Mouse (Mus musculus): ENCODE measurements around the gene Ulk1.
"Not testable (repeated sequence)": the region's sequence is repeated elsewhere in the genome, so short reads cannot be mapped to it uniquely, and the experiment has no call there.

The Ulk1 gene

DNA sequence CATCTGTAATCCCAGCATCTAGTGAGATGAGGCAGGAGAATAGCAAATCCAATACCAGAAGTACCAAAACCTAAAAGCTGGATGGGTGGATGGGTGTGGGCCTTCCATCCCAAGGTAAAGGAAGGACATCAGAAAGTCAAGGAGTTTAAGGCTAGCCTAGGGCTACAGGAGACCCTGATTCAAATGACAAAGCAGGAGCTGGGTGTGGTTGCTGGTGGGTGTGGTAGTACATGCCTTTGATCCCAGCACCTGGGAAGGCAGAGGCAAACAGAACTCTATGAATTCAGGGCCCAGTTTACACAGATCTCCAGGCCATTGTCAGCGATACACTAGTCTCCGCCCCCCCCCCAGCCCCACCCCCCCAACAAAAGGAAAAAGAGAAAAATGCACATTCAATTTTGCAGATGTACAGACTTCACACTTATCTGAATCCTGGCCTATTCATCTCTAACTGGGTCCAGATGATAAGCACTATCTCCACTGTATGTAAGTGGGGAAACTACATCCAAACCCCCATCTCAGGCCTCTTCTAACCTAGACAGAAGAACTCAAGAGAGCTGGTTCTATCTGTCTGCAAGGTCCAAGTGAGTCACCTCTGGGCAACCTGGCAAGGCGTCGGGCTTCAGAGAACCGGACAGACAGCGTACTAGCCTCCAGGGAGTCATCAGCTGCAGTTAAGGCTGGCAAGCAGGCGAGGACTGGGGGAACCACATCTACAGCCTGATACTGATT lies 5.7 kb downstream of the Ulk1 start:
- no peak for DNase-seq

GRCm38 (mm10) chr5:110802809-110803208 lies 7.1 kb downstream of the Ulk1 start:
- no peak for DNase-seq

GRCm38 (mm10) chr5:110802186-110802585 lies 7.7 kb downstream of the Ulk1 start:
- peak; percentile 85 to 88 for DNase-seq

GRCm38 (mm10) chr5:110801036-110801624 lies 8.8 kb downstream of the Ulk1 start:
- DNase-seq: no peak

DNA sequence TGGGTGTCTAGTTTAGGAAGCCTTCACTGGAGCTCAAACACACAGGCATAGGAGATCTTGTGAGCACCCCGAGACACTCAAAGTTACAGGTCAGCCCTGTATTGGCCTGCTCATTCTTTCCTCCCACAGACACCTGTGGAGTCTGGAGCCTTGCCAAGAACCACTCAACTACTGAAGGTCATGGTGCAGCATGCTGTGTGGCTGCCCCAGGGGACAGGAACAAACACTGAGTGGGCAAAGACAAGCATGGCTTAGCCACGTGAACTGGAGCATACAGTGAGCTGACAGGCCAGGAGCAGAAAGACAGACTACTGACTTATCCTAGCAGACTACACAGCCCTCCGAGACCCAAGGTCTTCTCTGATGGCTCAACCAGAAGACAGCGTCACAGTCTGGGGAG lies 12.2 kb downstream of the Ulk1 start:
- DNase-seq: peak in 1 of 2 experiments; percentile 68

DNA sequence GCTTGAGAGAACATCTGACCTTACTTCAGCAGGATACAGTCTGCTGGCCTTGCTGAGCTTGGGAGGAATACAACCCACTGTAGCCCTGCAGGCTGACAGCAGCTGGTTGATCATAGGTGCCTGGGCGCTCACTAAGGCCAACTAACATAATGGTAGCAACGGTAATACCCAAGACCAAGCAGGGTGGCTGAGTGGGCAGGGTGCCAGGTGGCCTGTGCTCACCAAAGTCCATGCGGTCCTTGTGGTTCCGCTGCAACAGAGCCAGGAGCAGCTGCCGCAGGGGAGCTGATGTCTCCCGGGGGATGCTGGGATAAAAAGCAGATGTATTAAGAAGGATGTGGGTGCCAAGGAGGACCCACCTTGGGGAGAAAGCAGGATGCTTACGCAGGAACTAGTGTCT lies 15.5 kb downstream of the Ulk1 start:
- DNase-seq: peak in 1 of 2 experiments; percentile 48

DNA sequence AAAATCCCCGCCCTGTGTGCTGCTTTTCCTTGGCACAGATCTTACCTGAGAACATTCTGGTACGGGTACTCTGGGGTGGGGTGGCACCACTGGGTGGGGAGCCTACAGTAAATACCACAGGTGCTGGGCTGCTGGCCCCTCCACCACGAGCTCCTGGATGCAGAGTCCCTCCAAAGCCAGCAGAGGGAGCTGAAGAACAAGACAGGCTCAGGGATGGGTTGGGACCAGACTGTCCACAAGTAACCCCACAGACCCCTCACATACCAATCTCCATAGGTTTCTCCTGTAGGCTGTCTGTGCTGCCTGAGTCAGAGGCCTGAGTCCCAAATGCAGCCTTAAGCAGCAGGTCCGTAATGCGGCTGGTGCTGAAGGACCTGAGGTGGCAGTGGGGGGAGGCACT lies 21.2 kb downstream of the Ulk1 start:
- DNase-seq: peak; percentile 73 to 75

DNA sequence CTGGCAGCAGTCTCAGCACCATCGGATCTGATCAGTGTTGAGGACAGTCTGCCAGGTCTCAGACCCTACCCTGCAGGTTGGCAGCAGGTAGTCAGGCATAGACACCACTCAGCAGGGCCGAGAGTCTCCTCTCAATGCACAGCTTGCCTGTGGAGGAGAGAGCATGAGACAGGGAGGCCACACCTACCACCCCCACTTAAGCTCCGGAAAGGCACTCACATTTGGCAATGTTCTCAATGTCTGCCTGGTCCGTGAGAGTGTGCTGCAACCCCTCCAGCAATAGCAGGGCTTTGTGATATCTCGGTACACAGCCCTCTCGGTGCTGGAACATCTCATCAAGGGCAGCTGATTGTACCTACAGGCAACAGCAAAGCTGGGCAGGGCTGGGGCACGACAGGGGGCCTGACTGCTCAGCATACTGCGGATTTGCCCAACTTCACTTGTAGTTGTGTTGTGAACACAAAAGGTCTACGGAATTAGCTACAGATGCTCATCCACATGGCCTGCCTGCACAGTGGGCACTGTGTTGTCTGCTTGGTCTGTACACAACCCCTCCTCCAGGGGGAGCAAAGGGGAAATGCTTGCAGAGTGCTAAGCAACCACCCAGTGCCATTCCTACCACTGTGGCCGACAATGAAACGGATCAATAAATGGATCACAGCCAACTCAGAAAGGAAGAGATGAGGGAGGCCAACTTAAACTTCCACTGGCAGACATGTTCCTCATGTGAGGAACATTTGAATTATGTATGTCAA lies 23.6 kb downstream of the Ulk1 start:
- DNase-seq: peak; percentile 52 to 60

DNA sequence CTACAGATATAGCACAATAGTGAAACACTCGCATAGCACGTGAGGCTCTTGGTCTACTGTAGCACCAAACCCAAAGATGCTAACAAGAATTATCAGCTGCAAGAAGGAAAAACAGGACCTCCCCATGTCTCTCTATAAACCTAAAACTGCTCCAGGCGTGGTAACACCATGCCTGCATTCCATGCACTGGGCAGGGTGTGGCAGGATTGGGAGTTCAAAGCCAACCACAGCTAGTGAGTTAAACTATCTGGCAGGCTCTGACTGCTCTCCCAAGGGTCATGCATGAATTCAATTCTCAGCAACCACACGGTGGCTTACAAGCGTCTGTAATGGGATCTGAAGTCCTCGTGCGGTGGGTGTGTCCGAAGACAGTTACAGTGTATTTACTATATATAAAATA lies 26.7 kb downstream of the Ulk1 start:
- peak in 1 of 2 experiments; percentile 2 for DNase-seq

DNA sequence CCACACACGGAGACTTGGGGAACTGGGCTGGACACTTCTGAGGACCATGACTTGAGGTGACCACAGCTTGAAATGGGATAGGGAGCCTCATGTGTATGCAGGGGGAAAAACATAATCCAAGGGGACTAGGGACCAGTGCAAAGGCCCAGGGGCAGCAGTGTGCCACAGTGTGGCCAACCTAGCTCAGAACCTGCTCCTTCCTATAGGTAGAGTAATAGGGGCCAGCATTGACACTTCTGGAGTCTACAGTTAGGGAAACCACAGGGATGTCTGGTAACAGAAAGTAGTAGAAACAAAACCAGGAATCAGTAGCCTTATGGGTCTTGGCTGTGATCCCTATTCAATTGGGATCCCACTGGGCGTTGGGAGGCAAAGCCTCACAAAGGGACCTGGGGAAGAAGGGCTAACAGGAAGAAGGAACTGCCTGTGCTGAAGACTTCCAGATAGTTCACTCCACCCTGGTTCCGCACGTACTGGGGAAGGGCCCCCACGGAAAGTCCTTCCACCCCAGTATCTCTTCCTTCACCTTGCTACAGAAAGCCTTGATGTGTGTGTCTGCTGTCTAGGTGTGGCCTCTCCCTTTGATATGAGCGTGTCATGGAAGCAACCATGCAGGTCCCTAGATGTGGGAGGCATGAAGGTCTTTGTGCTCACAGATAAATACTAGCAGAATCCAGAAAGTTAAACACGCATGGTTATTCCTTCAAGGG lies 28.2 kb downstream of the Ulk1 start:
- DNase-seq: no peak

DNA sequence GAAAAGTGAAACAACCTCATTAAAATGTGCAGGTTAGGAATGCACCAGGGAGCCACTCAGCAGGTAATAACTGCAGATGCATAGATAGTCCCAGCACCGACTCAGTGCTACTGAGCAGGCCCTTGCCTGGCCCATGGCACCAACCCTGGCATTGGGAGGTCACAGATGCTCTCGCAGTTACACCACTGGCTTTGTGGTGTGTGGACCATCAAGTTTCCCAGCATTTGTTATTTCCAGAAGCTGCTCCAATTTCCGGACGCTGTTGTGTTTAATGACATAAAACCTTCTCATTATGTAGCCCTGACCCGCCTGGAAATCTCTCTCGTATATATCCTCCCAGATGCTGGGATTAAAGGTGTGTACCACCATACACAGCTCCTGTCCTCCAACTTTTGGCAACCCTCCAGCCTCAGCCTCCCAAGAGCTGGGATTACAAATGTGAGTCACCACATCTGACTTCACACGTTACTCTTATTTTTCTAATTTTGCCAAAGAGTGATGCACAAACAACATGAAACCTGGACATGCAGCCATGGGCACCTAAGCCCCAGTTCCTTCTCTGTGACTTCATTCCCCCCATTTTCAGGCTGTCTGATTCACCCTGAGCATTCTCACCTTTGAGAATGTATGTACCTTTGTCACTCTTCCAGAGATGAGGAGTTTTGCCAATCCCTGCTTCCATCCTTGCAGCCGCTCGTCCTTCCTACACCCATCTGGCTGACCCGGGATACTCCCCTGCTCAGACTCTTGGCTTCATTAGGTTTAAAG lies 29.0 kb downstream of the Ulk1 start:
- DNase-seq: peak; percentile 37 to 60

DNA sequence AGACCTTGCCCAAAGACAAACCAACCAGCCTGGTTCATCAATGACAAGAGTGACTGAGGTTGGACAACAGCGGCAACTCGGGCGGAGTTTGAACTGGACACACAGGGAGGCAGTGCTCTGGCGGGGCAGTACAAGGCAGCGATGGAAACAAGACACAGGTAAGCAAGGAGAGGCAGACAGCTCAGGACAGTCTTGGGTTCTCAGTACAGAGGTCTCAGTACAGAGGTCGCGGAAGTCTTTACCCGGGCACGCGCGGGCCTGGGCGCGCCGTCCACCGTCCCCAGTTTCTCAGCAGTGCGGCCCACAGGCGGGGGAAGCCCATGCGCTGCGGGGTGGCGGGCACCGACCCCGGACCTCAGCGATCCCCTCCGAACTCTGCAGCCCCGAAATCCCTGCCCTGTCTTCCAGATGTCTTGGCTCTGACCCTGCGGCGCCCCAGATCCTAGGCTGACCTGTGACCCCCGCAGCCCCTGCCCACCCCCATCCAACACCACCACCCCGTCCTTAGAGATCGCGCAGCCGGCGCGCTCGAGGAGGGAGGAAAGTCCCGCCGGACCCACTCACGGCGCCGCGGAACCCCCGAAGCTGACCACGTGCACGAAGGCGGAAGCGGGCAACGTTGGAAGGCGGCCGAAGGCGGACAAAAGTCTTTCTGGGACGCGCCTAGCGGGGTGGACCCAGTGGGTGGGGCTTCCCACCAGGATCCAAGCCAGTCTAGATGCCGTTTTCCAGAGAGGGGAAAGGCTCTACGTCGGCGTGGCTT lies 29.7 kb downstream of the Ulk1 start, which contains the start of gene Pus1:
Pus1 (minus strand) TSS at position 662 of the 763 bp plus-strand sequence.
- peak; percentile 91 to 94 for DNase-seq

DNA sequence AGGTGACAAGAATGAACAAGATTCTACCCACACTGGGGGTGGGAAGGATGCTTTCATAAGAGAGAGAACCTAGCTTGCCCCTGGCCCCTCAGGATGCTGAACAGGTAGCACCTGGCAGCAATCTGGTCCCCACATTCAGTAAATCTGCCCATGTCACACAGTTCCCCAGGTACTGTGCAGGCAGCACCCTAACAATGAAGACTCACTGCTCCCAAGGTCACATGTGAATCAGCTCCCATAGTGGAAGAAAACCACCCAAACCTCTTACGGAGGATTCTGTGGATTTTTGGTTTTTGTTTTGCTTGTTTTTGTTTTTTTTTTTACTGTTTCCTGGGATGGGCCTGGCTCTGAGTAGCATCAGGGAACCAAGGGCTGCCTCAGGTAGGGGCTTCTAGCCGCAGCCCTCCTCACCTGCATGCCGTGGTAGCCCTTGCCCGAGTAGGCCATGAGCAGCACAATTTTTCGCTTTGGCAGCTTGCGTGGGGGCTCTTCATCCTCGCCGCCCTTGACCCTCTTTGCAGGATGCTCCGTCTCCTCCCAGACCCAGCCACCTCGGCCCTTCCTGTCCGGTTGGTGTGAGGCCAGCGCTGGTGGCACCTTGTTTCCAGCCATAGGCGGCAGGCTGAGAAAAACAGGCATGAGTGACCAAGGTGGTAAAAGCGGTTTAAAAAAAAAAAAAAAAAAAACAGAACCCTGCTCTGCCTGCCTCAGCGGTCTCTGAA lies 30.5 kb downstream of the Ulk1 start:
- peak in 1 of 2 experiments; percentile 49 for DNase-seq

DNA sequence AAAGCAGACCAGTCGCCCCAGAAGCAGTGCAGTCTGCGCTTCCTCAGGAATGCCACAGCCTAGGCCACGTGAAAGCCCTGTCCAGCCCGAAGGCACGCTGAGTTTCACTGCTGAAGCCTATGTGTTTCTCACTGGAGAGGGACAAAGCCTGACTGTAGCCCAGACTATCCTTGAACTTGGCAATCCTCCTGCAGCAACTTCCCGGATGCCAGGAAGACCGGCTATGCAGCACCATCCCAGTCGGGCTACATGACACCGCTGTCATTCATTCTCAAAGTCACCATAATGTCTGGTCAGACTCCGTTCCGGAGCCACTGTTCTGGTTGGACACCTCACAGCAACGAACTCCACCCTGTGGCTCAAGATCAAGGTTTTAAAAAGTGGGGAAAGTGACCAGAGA lies 31.6 kb downstream of the Ulk1 start:
- no peak for DNase-seq

GRCm38 (mm10) chr5:110776141-110776540 lies 33.8 kb downstream of the Ulk1 start:
- DNase-seq: no peak

GRCm38 (mm10) chr5:110774511-110774910 lies 35.4 kb downstream of the Ulk1 start:
- DNase-seq: no peak

GRCm38 (mm10) chr5:110772945-110773344 lies 37.0 kb downstream of the Ulk1 start:
- not testable (repeated sequence) for DNase-seq

DNA sequence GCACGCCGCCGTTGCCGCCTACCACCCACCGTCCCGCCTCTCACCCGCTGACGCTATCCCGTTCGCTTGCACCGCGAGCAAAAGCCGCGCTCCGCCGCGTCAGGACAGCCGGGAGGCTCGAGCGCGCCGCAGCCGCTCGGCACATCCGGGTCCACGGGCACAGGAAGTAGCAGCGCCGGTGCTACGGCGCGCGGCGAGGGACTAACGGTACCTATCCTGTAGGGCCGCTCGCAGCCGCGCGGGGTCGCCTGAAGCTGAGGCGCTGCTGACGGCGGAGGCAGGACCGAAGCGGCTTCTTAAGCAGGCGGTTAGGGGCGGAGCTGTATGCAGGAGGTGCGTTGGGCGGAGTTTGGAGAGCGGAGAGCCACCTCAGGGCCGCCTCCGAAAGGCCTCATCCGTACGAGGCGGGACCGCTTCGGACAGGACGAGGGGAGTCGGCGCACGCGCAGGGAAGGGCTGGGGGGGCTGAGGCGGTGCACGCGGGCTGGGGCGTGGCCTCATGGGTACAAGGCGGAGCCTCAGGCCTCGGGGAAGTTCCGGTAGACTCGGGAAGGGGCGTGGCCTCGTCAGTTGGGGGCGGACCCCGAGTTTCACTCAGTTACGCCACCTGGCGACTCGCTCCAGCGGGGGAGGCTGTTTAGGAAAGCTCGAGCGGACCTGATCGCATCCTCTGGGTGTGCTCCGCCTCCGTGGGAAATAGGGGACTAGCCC lies 39.3 kb downstream of the Ulk1 start, which contains the start of gene Ep400:
Ep400 (minus strand) TSS at position 270 of the 711 bp plus-strand sequence.
- DNase-seq: peak; percentile 100

DNA sequence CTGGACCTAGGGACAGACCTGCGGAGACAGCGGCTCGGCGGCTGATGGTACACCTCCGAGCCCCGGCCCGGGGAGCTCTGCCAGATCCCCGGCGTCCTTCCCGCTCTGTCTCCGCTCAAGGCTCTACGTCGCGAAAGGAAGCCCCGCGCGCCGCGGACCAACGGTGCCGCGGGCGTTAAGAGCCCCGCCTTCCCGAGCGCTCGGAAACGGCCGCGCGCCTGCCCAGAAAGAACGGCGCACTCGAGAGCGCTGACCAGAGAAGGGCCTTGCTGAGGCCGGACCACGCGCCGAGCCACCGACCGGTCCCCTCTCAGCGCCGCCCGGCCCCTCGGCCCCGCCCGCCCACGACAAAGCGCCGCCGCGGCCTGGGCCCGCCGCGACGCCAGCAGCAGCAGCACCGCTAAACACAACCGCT lies 39.9 kb downstream of the Ulk1 start:
- no peak for DNase-seq

DNA sequence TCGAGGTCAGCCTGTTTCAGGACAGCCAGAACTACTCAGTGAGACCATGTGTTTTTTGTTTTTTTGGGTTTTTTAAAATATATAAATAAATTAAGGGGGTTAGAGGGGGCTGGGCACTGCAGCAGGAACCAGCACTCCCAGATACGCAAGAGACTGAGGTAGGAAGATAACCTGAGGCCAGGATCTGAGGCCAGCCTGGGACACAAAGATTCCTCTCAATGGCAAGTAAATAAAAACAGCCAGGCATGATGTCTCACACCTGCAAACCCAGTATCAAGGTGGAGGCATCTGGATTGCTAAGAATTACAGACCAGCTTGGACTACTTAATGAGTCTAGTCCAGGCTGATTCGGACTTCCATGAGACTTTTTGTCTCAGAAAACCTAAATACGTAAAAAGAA lies 40.6 kb downstream of the Ulk1 start:
- no peak for DNase-seq

Measured in cerebellum, postnatal 14 days (tissue).